Mouse (Mus musculus) midbrain, embryonic 16.5 days (tissue): ENCODE measurements at regions not wholly inside any gene's neighbourhood (a gene's known extent, or its start where the extent isn't known, plus 50 kb on each side); places are given as distances from the start of the nearest gene placed in this dataset.

Experiments used
- ATAC-seq: fragments of 200-750 bp; cut with Nextera tagmentation; 2 replicates; pipeline ENCODE4 v1.8.0; 2017; ENCODE audit warnings: moderate TSS enrichment
- H3K27ac ChIP-seq: fragments of 300-500 bp; sonication (generic); 2 replicates; pipeline ENCODE4 v1.5.1; 2014; ENCODE audit warnings: mild to moderate bottlenecking, low read length, mixed read lengths
- H3K27me3 ChIP-seq: fragments of 300-500 bp; sonication (generic); 2 replicates; pipeline ENCODE4 v1.6.1; 2014; ENCODE audit warnings: low read depth, low read length, mixed read lengths; ENCODE audit not compliant: control insufficient read depth, insufficient read depth
- H3K36me3 ChIP-seq: fragments of 300-500 bp; sonication (generic); 2 replicates; pipeline ENCODE4 v1.6.1; 2014; ENCODE audit warnings: mild to moderate bottlenecking, low read length, moderate library complexity, mixed read lengths; ENCODE audit not compliant: control insufficient read depth, insufficient read depth
- H3K4me1 ChIP-seq: fragments of 300-500 bp; sonication (generic); 2 replicates; pipeline ENCODE4 v1.6.1; 2014; ENCODE audit warnings: mild to moderate bottlenecking, low read length, mixed read lengths; ENCODE audit not compliant: control insufficient read depth, insufficient read depth
- H3K4me2 ChIP-seq: fragments of 300-500 bp; sonication (generic); 2 replicates; pipeline ENCODE4 v1.6.1; 2014; ENCODE audit warnings: mild to moderate bottlenecking, low read length, mixed read lengths
- H3K4me3 ChIP-seq: fragments of 300-500 bp; sonication (generic); 2 replicates; pipeline ENCODE4 v1.5.1; 2014; ENCODE audit warnings: low read depth, mild to moderate bottlenecking, low read length, moderate library complexity, mixed read lengths
- H3K9ac ChIP-seq: fragments of 300-500 bp; sonication (generic); 2 replicates; pipeline ENCODE4 v1.6.1; 2014; ENCODE audit warnings: low read depth, low read length, mixed read lengths
- H3K9me3 ChIP-seq: fragments of 300-500 bp; sonication (generic); replicated peaks from 2 replicates; pipeline ENCODE4 v1.6.1; 2014; ENCODE audit warnings: mild to moderate bottlenecking, low read length, mixed read lengths; ENCODE audit not compliant: control insufficient read depth, poor library complexity, severe bottlenecking
- WGBS: fragments of 180-500 bp; shearing (Covaris S2); extraction: QIAGEN DNeasy Blood & Tissue Kit; methylation state at CpG from one replicate; pipeline ENCODE4 v1.1.7; 2014; 5-methylcytosine and 5-hydroxymethylcytosine counted together

- ATAC-seq: 0 out of 2 replicates have a peak, but pooled peaks have one; percentile 45
- no peak overlapping the region for H3K27ac ChIP-seq
- WGBS: 61% methylated on average over 3 of the region's 3 CpGs
- H3K4me1 ChIP-seq: no peaks in the 10 kb centered on the region
- H3K27me3 ChIP-seq: no peaks in the 10 kb centered on the region
- no peak overlapping the region for H3K4me3 ChIP-seq
- no peaks in the 10 kb centered on the region for H3K9me3 ChIP-seq
- no peaks in the 10 kb centered on the region for H3K36me3 ChIP-seq
- no peak overlapping the region for H3K9ac ChIP-seq
- no peak overlapping the region for H3K4me2 ChIP-seq
These were observed 671.9 kb upstream of the Gm38303 start for GRCm38 (mm10) chr3:11007363-11007762.

GRCm38 (mm10) chr3:11006531-11007269 lies 671.2 kb upstream of the Gm38303 start:
- H3K4me2 ChIP-seq: no peak overlapping the region
- H3K4me3 ChIP-seq: no peak overlapping the region
- no peaks in the 10 kb centered on the region for H3K36me3 ChIP-seq
- no peaks in the 10 kb centered on the region for H3K9me3 ChIP-seq
- no peaks in the 10 kb centered on the region for H3K4me1 ChIP-seq
- 62% methylated on average over 2 of the region's 2 CpGs for WGBS
- H3K27me3 ChIP-seq: no peaks in the 10 kb centered on the region
- ATAC-seq: peak; percentile 71; the same call in 1 of the 2 replicates
- no peak overlapping the region for H3K27ac ChIP-seq
- H3K9ac ChIP-seq: no peak overlapping the region

- no peak overlapping the region for H3K27ac ChIP-seq
These were observed 643.5 kb upstream of the Gm38303 start for GRCm38 (mm10) chr3:10978968-10979367.

GRCm38 (mm10) chr3:10974429-10974828 lies 638.9 kb upstream of the Gm38303 start:
- H3K9ac ChIP-seq: no peak overlapping the region
- H3K27ac ChIP-seq: no peak overlapping the region
- WGBS: 95% methylated on average over 3 of the region's 3 CpGs
- H3K27me3 ChIP-seq: no peaks in the 10 kb centered on the region
- no peaks in the 10 kb centered on the region for H3K36me3 ChIP-seq
- no peak for ATAC-seq
- H3K9me3 ChIP-seq: no peaks in the 10 kb centered on the region
- no peak overlapping the region for H3K4me2 ChIP-seq
- no peaks in the 10 kb centered on the region for H3K4me1 ChIP-seq
- no peak overlapping the region for H3K4me3 ChIP-seq

More at GRCm38 (mm10) chr3:10978968-10979367, 643.5 kb upstream of the Gm38303 start:
- H3K27me3 ChIP-seq: no peaks in the 10 kb centered on the region
- no peak overlapping the region for H3K4me3 ChIP-seq
- H3K36me3 ChIP-seq: no peaks in the 10 kb centered on the region
- no peak for ATAC-seq
- H3K4me2 ChIP-seq: no peak overlapping the region
- H3K9ac ChIP-seq: no peak overlapping the region
- no peaks in the 10 kb centered on the region for H3K9me3 ChIP-seq
- H3K4me1 ChIP-seq: no peaks in the 10 kb centered on the region

- no peaks in the 10 kb centered on the region for H3K27me3 ChIP-seq
- H3K4me2 ChIP-seq: no peak overlapping the region
- no peak overlapping the region for H3K4me3 ChIP-seq
- H3K27ac ChIP-seq: no peak overlapping the region
- H3K4me1 ChIP-seq: no peaks in the 10 kb centered on the region
- H3K9me3 ChIP-seq: no peaks in the 10 kb centered on the region
- ATAC-seq: no peak
- 100% methylated on average over 1 of the region's 1 CpGs for WGBS
- H3K36me3 ChIP-seq: no peaks in the 10 kb centered on the region
- no peak overlapping the region for H3K9ac ChIP-seq
These were observed 617.1 kb upstream of the Gm38303 start for GRCm38 (mm10) chr3:10952583-10952982.

GRCm38 (mm10) chr3:10917056-10917455 lies 581.6 kb upstream of the Gm38303 start:
- no peak overlapping the region for H3K9ac ChIP-seq
- no peaks in the 10 kb centered on the region for H3K4me1 ChIP-seq
- WGBS: 55% methylated on average over 3 of the region's 3 CpGs
- H3K9me3 ChIP-seq: no peaks in the 10 kb centered on the region
- no peak for ATAC-seq
- H3K27ac ChIP-seq: no peak overlapping the region
- H3K27me3 ChIP-seq: no peaks in the 10 kb centered on the region
- no peak overlapping the region for H3K4me2 ChIP-seq
- no peaks in the 10 kb centered on the region for H3K36me3 ChIP-seq
- no peak overlapping the region for H3K4me3 ChIP-seq

DNA sequence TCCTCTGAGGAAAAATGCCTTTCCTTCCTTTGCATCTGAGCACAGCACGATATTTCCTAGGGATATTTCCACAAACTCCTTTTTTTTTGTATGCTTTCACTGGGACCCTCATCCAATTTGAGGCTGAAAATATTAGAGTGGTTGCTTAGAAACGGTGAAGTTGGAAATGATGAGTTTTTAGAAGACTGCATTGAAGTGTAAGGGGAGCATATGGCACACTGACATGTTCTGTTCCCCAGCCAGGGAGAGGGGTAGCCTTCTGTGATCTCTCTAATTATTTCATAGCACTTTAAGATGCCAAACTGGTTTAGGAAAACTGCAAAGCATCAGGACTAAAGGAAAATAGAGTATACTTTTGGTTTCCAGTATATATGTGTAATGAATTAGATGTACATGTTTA lies 556.5 kb upstream of the Gm38303 start:
- H3K9me3 ChIP-seq: no peaks in the 10 kb centered on the region
- no peak overlapping the region for H3K4me2 ChIP-seq
- H3K27ac ChIP-seq: no peak overlapping the region
- H3K4me1 ChIP-seq: peaks cover 4% of the 10 kb centered on the region; the same call in 1 of the 2 replicates
- ATAC-seq: peak; percentile 76; the same call in 1 of the 2 replicates
- no peaks in the 10 kb centered on the region for H3K27me3 ChIP-seq
- H3K36me3 ChIP-seq: no peaks in the 10 kb centered on the region
- H3K9ac ChIP-seq: no peak overlapping the region
- H3K4me3 ChIP-seq: no peak overlapping the region
- WGBS: 48% methylated on average over 2 of the region's 2 CpGs
